Mouse (Mus musculus) urinary bladder, postnatal 10 days (tissue): ENCODE measurements around the gene Phf21a.

ENCODE experiments used
- DNase-seq: peaks from one replicate; pipeline ENCODE4 v3.0.0; 2022; ENCODE audit warnings: low spot score

Phf21a gene

DNA sequence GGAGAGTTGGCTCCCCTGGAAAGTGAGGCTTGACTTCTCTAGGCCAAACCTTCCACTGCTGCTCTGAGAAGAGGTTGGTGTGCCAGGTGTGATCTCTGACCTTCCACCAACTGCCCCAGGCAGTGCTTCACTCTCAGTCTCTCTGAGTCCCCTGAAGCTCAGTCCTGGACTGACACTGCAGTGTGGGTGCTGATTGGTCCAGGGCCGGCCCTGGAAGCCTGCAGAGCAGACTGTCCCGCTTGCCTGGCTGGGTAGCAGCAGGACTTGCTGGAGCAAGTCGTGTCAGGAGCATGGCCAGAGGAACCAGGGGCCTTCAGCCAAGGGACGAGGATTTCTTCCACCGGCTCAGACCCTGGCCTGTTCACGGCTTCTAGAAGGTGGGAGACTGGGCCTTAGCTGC, 311.8 kb downstream of the Phf21a start:
- no peak for DNase-seq

DNA sequence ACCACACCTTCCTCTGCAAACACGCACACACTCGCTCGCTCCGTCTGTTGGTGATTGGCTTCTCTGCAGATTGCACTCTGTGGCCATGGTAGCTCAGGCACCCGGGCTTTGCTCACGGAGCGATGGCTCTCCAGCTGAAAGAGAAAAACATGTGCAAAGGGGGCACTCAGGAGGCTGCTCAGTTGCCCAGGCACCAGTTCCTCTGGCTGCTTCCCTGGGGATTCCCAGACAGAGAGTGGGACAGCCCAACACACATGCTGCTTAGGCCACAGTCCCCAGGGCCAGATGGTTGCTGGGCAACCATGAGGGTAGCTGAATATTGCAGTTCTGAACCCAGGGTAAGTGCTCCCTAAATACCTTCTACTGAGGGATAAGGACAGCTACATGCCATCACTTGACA, 312.8 kb downstream of the Phf21a start:
- no peak for DNase-seq

DNA sequence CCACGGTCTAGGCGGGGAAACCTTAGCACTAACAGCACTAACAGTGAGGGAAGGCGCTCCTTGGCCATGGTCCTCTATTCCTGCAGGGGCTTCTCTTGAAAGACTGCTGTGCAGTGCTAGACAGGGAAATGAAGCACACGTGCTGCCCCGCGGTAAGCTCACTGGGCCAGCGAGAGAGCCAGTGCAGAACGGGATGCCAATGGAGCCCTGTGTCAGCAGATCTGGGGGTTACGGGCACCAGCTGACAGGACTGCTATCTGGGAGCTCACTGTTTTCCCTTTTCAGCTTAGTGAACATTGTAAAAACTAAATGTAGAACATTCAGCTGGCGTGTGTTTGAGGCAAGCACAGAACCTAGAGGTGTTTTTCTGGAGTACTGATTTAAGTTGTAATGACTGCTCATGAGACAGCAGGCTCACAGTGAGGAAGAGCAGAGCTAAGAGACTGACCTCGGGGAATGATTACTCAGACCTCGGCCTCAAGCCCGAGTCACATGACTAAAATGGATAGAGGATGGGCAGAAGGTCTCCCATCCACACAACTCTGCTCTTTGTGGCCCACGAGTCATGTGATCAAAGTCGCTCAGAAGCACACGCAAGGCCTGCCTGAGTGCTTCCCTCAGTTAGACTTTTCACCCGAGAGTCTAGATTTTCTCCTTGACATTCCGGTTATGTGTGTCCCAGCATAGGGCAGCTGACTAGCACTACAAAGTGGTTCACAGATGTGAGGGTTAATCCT, 315.6 kb downstream of the Phf21a start:
- DNase-seq: no peak

DNA sequence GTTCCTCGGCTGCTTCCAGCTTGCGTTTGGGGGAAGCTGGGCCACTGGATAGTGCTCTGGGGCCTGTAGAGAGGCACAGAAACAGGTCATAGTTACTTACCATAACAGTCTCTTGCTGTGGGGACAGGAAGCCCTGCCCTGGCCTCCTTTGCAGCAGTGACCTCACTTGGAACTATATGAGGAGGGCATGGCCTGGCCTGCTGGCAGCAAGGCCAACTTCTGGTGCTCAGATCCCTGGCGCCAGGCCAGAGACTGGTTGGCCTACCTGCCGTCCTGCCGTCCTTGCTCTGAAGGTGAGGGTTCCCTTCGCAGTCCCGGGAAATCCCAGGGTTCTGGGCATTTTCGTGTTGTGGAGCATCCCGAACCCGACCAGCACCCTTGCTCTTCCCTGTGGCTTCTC, 318.8 kb downstream of the Phf21a start:
- DNase-seq: no peak
